Mouse (Mus musculus) kidney, adult 2 months (tissue): ENCODE data around the gene Cyp2t4.

Experiments
- CTCF ChIP-seq: fragments of 200-500 bp; conservative IDR thresholded peaks from 2 replicates; pipeline ENCODE4 v1.5.1; 2011; ENCODE audit warnings: low read depth, mild to moderate bottlenecking, control low read depth, low read length, moderate library complexity, mixed read lengths; ENCODE audit not compliant: insufficient read depth, insufficient read length
- POLR2A ChIP-seq: fragments of 200-500 bp; IDR thresholded peaks from one replicate; pipeline ENCODE4 v1.6.1; 2011; ENCODE audit warnings: low read depth, low read length, control low read depth

DNA sequence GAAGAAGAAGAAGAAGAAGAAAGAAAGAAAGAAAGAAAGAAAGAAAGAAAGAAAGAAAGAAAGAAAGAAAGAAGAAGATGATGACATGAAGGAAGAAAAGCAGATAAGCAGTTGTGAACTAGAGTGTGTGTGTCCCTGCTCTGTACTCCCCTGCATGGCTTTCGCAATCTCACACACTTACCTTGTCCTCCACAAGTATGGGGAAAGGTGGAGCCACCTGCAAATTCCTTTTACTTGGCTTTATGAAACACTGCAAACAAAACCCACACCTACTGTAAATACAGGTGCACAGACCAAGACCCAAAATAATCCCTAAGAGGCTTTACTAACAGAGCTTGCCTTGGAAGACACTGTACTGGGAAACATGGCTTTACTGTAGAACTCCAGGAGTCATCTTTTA lies 42.5 kb upstream of the Cyp2t4 start:
- no peak for TF ChIP-seq POLR2A
- no peak for TF ChIP-seq CTCF
